Mouse (Mus musculus) left cerebral cortex, adult 11 months (tissue): ENCODE results near the gene Bid.

Experiments used
- DNase-seq: peaks from one replicate; pipeline ENCODE4 v3.0.0; 2022; ENCODE audit warnings: low spot score

Bid gene

DNA sequence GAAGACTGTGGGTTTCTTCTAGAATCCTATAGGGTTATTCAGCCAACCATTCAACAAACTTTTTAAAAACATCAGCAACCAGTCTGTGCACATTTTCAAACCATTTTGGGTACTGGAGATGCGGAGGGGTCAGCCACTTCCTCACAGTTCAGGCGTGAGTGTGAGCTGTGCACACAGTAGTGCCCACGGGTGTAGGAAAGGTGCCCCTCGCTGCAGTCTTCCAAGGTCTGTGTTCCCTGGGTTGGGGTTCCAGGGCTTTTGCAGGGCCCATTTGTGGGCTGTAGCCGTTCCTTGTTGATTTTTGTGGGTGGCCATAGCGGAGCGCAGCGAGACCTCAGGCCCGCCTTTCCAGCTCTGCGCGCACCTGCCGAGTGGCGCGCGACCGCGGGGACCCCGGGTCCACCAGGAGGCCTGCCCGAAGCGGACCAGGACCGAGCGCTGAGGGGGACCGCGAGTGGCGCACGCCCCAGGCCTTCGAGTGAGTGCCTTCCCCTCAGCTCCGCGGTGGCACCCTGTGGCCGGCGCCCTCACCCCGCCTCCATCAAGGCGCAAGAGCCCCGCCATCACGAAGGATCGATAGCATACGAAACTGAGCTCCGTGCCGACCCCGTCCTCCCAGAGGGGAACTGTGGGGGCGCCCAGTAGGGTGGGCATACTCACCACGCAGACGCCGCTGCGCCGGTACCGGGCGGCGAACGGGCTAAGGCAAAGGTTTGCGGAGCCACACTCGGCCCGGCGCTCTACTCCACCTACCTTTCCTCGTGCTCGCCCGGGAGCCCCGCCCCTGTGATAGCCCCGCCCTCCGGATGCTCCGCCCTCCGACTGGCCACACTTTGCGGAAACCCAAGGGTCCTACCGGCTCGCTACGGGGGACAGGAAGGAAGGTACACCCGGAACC, at the start of gene Bid:
TSS of gene Bid (minus strand) at position 780 of the 898 bp plus-strand sequence.
- peak; percentile 61 for DNase-seq

GRCm38 (mm10) chr6:120965814-120966213, 49.2 kb upstream of the Bid start:
- DNase-seq, result no peak

DNA sequence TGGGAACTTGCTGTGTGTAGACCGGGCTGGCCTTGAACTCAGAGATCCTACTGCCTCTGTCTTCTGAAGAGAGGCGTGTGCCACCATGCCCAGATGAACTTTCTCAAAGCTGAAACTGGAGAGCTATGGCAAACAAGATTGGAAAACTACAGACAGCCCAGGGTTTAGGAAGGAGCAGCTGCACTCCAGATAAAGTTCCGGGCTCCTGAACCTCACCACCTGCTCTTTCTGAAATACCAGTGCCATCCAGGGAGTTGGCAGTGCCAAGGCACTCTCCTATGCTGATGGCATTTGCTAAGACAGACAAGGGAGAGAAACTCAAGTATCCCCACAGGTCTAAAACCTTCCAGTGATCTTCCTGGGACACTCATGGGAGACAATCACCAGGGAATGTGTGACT, 47.5 kb upstream of the Bid start:
- no peak for DNase-seq

DNA sequence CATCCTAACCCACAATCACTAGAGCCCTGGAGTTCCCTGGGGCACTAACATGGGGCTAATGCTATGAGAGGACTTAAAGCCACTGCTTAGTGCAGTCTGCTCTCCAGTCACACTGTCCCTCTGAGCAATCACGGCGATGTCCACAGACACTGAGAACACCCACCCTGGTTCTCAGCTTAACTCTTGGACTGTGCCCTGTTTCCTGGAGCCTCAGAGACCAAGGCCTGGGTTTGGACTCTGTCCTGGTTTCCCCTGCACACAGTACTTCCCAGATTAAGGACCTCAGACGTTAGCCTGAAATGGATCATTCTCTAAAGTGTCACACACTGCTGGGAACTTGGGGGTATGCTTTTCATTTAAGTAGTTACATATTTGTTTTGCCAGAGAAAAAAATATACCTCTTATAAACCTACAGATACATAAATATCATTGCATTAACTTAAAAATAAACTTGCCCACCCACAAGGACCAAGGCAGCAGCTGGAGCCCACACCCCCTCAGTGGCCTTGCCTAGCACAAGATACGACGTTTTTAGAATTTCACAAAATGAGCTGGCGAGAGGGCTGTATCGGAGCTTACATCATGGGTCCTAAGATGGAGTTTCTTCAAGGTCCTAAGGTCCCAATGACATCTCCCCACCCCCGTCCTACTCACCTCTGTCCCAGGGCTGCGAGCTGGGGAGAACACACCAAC, 43.8 kb upstream of the Bid start:
- no peak for DNase-seq

DNA sequence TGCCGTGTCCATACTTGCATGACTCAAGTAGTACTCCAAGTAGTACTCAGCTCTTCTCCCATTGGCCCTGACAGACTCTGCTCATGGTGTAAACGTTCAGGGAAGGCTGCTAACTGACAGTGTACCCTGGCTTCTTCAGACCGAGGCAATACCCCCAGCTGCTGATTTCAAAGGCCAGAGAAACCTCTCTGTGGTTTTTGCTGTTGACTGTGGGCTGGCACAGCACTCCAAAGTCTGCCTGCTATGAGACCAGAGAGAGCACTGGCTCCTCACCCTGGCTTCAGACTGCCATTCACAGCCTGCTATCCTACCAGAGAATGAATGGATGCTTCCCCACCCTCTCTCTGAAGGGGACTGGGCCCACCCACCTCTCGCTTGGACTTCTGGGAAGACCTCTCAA, 40.7 kb upstream of the Bid start:
- no peak for DNase-seq

- DNase-seq, result no peak
These were observed 39.9 kb upstream of the Bid start for GRCm38 (mm10) chr6:120956259-120957161.

GRCm38 (mm10) chr6:120955215-120955614, 38.6 kb upstream of the Bid start:
- no peak for DNase-seq

GRCm38 (mm10) chr6:120954241-120954640, 37.6 kb upstream of the Bid start:
- no peak for DNase-seq

GRCm38 (mm10) chr6:120952475-120952874, 35.8 kb upstream of the Bid start:
- DNase-seq, result no peak

GRCm38 (mm10) chr6:120951311-120951710, 34.7 kb upstream of the Bid start:
- DNase-seq, result no peak

GRCm38 (mm10) chr6:120945510-120945909, 28.9 kb upstream of the Bid start:
- no peak for DNase-seq

GRCm38 (mm10) chr6:120943964-120944363, 27.3 kb upstream of the Bid start:
- DNase-seq, result no peak

GRCm38 (mm10) chr6:120943551-120943950, 26.9 kb upstream of the Bid start:
- DNase-seq, result no peak

DNA sequence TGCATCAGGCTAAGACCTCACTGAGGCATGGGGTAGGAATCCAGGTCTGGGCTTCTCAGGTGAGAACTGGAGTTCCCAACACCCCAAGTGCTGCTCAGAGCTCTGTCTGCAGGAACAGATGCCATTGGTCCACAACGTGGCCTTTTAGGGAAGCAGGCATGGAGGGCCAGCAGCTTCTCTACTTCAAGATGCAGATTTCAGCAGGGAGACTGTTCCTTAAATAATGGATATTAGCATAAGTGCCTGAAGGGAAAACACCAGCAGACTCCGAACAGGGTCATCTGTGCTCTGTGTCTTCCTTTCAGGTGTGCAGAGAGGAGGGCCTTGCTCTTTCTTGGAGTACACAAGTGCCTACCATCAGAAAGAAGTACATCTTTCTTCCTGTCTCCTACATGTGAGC, 26.4 kb upstream of the Bid start:
- no peak for DNase-seq

DNA sequence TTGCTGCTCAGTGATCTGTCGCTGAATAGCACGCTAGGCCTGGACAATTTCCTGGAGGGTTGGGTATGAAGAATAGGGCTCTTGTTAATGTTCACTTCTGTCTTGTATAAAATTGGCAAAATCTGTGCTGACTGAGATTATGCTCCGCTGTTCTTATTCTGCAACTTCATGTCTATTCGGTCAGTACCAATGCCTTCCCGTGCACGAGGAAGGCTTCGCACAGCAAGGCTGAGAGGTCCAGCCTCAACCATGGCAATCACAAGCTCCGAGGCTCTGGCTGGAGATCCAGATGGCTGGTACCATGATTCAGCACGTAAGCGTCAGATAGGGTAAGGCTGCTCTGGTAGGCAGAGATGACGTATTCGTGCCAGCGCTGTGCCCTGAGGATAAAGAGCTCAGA, 24.9 kb upstream of the Bid start:
- no peak for DNase-seq

- no peak for DNase-seq
These were observed 24.4 kb upstream of the Bid start for GRCm38 (mm10) chr6:120941084-120941481.

DNA sequence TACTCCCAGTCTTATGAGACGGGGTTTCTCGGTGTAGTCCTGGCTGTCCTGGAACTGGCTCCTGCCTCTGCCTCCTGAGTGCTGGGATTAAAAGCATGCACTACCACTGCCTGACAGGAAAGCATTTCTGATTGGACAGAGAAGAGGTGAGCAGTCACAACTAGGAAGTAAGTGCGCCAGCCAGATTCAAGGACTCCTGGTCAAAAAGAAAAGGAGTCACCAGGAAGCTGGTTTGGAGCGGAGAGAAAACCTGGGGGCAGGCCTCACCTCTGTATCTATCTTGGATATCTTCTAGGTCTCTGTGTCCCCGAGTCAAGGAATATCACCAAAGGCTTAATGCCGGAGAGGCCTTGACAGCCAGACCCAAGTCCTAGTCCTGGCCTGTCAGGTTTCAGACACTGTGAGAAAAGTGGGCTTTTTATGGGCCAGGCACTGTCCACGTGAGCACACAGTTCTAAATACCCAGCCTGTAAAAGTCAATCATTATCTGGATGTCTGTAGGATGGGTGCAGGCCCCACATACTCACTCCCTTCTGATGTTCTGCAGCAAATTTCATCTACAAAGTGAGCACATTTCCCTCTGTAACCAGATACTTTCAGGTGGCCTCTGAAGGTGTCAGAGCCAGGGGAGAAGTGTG, 23.9 kb upstream of the Bid start:
- no peak for DNase-seq

GRCm38 (mm10) chr6:120939783-120940182, 23.1 kb upstream of the Bid start:
- DNase-seq, result no peak

DNA sequence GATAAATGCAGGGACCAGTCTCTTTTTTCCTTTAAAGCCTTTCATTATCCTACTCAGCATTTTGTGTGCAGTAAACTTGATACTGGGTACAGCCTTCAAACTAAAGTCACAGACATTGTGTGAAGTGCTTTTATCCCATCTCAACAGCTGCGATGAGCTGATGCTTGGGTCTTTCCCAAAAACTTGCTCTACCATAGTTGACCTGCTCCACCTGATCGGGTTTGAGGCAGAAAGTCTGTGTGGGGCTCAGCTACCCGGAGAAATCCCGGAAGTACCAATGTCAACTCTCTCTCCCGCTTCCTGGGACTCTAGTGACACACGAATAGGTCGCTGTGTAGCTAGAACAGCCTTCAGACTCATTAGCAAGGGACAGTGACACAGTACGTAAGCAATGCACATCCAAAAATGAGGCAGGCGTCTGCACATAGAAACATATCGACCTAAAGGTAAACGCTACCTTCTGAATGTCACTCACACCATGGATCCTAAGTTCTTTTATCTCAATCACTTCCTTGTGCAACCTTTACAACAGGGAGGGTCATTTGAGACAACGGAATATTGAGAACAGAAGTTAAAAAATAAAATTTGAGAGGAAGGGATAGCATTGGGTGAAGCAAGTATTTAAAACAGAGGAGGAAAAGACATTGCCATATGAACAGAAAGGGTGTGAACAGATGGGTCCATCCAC, 22.3 kb upstream of the Bid start:
- no peak for DNase-seq

DNA sequence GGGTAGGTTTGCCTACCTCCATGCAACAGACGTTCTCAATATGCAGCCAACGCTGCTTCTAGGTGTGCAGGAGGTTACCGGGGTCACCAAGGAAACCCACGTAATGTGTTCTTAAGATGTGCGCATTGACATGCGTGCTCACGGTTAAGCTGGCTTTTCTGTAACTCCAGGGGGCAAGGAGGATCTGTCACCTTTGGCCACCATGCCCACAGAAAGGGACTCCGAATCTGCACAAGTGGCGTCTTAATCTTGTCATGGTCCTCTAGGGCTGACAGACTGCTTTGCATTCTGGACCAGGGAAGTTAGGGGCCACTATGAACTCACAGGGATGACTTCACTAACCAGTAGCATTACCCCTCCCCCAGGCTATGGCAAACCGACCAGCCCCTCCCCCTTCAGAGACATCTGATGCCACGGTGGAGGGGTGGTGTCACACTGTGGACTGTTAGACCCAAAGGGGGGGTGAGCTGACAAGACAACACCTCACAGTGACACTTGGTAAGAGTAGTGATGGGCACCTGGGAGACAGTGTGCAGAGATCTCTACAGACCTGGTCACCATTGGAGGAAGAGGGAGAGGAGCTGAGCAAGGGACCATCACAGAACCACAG, 21.5 kb upstream of the Bid start:
- DNase-seq, result no peak

DNA sequence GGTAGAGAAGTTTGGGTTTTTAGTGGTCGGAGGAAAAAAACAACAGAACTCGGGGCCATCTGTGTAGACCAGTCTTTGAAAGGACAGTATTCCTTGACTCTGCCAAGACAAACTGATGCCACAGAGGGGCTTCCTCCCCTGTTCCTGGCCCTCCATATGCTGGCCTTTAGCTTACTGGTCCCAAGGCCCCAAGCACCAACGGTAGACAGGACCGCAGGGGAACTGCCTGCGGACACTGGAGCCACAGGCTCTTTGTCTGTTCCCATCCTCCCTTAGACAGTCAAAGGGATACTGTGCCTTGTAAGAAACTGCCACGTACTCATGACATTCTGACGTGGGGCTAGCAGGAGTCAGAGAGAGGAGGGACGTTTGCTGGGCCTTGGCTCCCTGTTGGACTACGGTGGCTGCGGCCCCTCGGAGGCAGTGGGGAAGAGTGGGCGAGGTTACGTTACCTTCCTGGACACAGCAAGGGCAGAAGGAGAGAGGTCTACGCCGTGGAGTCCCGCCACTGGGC, 20.5 kb upstream of the Bid start:
- no peak for DNase-seq
